Mouse (Mus musculus) embryo, embryonic 11 days (tissue): ENCODE results near the gene Pgpep1.
A peak's percentile ranks its signal among the peaks of the same experiment; 100 is the strongest.

Experiments
- DNase-seq: peaks from one replicate; pipeline ENCODE4 v3.0.0-alpha.2; 2015

The Pgpep1 gene

GRCm38 (mm10) chr8:70689892-70690390 is 29.8 kb upstream of the Pgpep1 start:
- no peak for DNase-seq

DNA sequence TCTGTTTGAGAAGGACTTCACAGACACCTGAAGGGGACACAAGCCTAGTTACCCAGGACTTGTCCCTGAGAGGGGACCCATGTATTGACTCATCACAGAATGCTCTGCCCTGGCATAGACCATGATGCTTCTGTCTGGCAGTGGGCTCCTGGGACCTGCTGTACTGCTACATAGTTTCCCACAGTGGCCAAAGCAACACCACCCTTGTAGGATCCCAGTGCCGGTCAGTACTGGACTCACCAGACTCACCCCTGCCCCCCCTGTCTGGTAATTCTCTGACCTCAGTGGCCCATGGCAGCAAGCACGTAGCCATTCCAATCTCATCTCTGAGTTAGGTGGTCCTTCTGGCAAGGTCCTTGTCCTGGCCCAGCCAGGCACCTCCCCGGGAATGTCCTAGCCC is 27.9 kb upstream of the Pgpep1 start:
- no peak for DNase-seq

DNA sequence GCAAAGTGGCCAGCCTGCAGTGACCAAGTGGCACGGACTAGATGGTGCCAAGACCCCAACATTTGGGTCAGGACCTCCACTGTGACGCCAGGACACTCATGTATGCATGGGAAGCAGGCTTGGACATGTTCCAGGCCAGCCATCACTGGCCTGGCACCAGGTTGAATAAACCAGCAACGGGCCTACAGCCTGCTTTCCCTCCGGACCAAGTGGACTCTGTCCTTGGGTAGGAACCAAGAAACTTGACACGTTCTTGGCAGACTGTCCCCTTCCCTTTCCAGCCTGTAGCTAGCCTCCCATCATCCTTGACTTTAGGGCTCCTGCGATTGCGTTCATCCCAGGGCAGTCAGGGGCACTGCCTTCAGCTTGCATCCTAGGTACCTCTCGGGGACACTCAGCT is 27.4 kb upstream of the Pgpep1 start:
- no peak for DNase-seq

DNA sequence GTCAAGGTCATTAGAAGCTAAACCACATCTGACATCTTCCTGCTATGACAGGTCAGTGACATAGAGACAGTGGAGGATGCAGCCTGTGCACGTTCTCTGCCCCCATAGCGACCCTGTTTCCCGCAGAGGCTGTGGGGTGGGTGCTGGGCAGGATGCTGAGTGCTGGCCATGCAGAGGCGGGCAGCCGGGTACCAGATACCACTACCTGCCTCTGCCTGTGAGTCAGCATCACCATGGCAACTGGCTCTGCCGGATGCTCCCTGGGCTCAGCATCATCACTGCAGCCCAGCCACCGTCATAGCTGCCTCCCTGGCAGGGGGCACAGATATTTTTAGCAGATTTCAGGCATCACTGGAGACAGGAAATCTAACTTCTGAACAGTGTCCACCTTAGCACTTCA is 24.1 kb upstream of the Pgpep1 start:
- no peak for DNase-seq

- DNase-seq: no peak
These were observed 22.5 kb upstream of the Pgpep1 start for GRCm38 (mm10) chr8:70682692-70683091.

DNA sequence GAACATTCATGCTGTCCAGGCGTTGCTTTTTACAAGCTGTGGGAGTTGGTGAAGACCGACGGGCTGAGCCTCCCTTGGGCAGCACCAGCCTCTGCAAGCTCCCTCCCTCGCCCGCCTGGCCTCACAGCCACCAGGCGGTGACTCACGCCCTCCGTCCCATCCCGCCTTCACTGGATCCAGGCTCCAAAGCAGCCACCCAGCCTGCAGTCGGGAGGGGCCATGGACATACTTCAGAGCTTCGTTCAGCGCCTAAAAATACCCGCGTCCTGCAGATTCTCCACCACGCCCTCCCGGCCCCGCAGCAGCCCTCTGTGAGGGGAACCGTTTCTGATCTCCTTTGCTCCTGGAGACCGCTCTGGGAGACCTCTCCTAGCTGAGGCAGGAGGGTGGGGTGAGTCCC is 22.0 kb upstream of the Pgpep1 start:
- peak; percentile 66 for DNase-seq

- no peak for DNase-seq
These were observed 21.2 kb upstream of the Pgpep1 start for GRCm38 (mm10) chr8:70681410-70681809.

- DNase-seq: no peak
These were observed 19.9 kb upstream of the Pgpep1 start for GRCm38 (mm10) chr8:70680039-70680438.

- DNase-seq: no peak
These were observed 19.2 kb upstream of the Pgpep1 start for GRCm38 (mm10) chr8:70679404-70679803.

DNA sequence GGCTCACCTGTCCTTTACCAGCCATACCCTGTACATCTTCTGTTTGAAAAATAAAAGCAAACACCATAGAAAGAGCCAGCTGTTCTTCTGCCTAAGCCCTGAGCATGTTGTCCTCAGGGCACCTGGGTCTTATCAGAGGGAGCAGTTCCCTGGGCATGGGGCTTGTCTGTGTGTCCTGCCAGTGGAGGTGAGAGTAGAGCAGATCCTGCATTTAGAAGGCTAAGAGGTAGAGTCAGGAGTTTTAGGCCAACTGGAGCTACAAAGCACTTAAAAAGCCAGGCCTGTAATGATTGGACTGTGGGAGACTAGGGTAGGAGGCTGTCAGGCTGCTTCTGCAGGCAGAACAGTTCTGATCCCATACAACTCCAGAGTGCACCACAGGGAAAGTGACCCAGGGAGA is 18.5 kb upstream of the Pgpep1 start:
- no peak for DNase-seq

GRCm38 (mm10) chr8:70677451-70678080 is 17.4 kb upstream of the Pgpep1 start:
- no peak for DNase-seq

- no peak for DNase-seq
These were observed 15.1 kb upstream of the Pgpep1 start for GRCm38 (mm10) chr8:70675336-70675735.

DNA sequence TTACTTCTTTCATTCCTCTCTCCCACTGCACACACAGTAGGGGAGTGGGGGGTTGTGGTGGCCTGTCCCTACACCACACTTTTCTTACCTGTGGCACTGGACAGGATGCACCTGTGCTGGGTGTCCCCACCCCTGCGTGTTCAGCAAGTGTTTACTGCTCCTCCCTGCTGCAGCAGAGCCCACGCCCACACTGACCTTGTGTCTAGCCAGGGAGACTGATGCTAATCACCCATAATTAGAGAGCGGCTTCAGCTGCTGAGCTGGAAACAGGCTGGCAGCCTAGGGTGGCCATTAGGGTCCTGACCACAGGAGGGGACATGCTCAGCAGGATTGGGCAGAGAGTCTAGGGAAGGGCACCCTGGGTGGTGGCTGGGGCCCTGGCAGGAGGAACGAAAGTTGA is 14.5 kb upstream of the Pgpep1 start:
- DNase-seq: no peak

- no peak for DNase-seq
These were observed 13.9 kb upstream of the Pgpep1 start for GRCm38 (mm10) chr8:70674109-70674508.

DNA sequence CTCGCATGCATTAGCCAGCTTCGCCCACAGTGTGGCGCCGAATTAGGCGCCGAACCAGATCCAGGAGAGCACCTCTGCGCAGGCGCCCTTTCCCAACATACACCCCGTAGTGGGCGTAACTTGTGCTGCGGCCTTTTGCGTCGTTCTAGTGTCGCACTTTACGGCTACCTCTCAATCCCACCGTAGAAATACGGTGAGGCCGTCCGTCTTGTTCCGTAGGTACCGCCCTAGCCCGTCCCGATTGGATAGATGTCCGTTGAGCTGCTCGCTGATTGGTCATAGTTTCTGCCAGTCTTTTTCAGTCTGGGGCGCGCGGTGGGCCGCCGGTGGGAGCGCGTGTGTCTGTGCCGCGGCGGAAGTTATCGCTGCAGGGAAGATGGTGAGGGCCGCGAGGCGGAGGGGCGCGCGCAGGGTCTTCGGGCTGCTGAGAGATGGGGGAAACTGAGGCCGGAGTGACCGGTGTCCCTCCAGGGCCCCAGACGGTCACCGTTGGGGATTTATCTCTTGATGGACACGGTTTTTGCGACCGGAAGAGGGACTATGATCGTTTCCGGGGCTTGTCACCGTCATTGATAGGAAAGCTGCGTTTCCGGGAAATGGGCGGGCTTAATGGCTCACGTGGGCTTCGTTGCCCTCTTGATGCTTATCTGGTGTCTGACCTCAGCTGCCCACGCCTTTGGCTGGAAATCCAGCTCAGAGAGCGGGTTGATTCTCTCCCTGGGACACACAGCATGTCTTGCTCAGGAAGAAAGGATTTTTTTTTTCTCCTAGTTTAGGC is 13.1 kb upstream of the Pgpep1 start, which contains the start of gene Lsm4:
Gene Lsm4, plus strand, starts transcription at position 170 of the 778 bp plus-strand sequence.
- peak; percentile 100 for DNase-seq

DNA sequence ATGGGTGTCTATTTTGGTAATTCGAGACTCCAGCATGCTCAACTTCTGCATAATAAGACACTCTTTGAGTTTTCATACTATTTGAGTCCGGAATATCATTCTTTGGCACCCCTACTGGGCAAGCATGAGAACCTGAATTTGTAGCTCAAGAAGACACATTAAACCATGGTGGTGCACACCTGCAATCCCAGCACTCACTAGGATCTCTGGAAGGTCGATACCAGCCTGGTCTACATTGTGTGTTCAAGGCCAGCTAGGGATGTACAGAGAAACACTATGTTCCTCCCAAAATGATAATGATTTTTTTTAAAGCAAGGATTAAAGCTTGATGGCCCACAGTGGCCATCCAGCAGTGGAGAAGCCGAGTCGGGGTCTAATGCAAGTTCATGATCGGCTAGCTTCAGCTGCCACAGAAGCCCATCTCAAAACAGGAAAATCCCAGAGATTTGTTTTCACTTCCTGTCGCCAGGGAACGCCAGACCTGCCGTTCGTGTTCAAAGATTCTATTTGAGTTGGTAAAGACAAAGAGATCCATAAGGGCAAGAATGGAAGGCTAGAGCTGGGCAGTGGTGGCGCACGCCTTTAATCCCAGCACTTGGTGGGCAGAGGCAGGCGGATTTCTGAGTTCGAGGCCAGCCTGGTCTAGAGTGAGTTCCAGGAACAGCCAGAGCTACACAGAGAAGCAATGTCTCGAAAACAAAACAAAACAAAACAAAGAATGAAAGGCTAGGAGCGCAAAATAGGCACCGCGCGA is 12.3 kb upstream of the Pgpep1 start:
- peak; percentile 16 for DNase-seq

GRCm38 (mm10) chr8:70671615-70672324 is 11.6 kb upstream of the Pgpep1 start:
- no peak for DNase-seq

DNA sequence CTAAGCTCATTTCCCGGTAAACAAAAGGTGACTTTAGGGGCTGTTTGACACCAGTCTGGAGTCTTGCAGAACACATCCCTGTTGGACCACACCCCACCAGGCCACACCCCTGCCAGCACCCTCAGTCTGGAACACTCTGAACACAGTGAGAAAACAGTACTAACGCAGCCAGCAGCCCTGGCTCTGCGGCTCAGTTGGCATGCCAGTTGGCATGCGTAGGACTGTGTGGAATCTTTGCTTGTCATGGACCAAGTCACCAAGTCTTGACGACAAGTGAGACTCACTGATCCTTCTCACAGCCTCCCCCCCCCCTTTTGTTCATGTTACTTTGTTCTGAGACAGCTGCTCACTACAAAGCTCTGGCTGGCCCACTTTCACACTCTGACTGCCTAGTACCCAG is 6.9 kb upstream of the Pgpep1 start:
- DNase-seq: no peak

- DNase-seq: no peak
These were observed 5.4 kb upstream of the Pgpep1 start for GRCm38 (mm10) chr8:70665599-70665998.

DNA sequence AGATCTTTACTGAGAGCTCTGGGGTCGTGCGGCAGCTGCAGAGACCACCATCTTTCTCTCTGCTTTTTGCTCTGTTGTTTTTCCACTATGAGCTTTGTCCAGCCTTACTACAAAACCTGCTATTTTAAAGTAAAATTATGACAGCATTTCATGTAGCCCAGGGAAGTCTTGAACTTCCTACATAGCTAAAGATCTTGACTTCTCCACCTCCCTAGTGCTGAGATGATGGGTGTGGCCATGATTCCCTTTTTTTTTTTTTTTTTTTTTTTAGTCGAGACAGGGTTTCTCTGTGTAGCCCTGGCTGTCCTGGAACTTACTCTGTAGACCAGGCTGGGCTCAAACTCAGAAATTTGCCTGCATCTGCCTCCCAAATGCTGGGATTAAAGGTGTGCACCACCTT is 4.4 kb upstream of the Pgpep1 start:
- DNase-seq: no peak

DNA sequence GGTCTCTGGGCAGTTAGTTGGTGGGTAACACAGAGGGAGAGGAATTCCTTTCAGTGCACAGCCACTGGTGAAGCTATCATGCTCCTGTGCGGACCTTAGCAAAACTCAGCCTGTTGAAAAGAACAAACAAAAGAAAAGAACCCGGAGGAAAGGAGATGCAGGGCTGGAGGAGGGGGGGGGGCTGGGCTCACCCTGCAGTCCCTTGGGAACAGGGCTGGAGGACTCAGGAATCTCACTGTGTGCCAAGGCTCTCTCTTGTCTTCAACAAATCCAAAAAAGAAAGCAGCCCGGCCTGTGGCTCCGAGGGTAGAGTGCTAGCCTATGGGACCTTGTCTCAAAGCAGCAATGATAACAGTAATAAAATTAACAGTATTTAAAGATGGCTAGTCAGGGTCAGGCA is 3.5 kb upstream of the Pgpep1 start:
- no peak for DNase-seq

DNA sequence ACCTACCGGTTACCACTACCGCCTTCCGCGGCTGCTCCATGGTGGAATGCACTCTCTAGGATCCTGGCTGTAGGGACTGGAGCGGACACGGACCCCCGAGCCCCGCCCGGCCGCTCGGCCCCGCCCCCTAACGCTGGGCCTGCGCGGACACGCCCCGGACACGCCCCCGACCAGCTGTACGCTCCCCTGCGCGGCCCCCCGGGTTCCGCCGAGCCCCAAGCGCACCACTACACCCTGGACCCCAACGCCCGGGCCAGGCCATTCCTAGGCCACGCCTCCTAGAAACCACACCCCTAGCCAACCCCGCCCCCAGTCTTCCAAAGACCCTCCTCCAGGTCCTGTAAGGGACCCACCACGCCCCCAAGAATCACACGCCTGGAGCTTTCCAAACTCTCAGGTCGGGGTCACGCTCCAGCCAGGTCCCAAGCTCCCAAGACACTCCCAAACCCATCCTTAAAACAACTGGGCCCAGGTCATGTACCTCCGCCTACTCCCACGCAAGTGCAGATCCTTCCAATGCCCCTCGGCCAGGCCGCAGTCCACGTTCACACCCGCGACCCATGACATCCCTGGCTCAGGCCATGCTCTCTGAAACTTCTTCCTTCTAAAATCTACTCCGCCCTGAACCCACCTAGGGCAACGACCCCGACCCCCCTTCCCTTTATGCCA is 450 bp downstream of the Pgpep1 start:
- DNase-seq: peak; percentile 96
